Mouse (Mus musculus): ENCODE measurements around the gene Gm10337.
A peak's percentile ranks its signal among the peaks of the same experiment; 100 is the strongest.

Gene Gm10337

DNA sequence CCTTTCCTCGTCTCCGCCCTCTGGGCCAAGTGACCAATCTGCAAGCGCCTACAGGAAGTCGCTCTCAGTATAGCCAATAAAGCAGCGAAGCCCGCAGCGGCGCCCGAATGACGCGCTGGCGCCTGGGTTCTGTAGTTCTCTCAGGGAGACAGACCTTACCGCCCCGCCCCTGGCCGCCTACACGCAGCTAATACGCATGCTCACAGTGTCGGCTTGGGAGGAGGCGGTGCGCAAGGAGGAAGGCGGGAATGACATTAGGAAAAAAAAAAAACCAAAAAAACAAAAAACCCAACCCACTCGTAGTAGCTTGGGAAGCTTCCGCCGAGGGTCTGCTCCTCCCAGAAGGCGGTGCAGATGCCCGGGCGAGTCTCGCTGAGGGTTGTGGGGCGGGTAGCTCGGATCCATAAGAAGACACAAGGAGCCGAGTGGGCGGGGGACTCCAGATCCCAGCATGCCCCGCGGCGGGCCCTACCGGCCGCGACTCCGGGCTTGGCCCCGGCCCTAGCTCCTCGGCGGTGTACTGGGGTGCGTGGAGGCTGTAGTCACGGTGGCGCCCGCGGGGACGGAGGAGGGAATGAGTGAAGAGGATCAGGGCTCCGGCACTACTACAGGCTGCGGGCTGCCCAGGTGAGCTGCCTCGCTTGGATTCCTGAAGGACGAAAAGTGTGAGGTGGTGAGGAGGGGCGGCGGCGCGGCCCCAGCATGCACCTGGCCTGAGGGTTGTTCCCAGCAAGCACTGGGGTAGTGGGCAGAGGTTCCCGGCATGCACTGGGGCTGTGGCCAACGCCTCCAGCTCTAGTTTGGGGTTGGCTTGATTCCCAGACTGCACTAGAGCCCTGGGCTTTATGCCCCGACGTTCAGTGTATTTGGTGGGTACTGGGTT, 14.7 kb downstream of the Gm10337 start, which contains the start of gene Tarbp2:
Gene Tarbp2, plus strand, starts transcription at position 217 of the 883 bp plus-strand sequence.
- DNase-seq = peak; percentile 100

DNA sequence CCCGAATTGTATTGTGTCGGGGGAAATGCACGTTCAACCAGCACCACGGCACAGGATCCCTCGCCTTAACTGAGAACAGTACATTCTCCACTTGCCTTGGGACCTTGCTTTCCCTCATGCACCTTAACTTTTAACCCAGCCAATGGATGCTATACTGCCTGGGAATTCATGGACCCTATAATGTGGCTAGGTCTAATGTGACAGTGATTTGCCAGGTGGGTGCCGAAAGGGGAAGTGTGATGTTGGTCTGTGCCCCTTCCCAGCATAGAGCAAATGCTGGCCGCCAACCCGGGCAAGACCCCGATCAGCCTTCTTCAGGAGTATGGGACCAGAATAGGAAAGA, 15.3 kb downstream of the Gm10337 start:
- DNase-seq = no peak

DNA sequence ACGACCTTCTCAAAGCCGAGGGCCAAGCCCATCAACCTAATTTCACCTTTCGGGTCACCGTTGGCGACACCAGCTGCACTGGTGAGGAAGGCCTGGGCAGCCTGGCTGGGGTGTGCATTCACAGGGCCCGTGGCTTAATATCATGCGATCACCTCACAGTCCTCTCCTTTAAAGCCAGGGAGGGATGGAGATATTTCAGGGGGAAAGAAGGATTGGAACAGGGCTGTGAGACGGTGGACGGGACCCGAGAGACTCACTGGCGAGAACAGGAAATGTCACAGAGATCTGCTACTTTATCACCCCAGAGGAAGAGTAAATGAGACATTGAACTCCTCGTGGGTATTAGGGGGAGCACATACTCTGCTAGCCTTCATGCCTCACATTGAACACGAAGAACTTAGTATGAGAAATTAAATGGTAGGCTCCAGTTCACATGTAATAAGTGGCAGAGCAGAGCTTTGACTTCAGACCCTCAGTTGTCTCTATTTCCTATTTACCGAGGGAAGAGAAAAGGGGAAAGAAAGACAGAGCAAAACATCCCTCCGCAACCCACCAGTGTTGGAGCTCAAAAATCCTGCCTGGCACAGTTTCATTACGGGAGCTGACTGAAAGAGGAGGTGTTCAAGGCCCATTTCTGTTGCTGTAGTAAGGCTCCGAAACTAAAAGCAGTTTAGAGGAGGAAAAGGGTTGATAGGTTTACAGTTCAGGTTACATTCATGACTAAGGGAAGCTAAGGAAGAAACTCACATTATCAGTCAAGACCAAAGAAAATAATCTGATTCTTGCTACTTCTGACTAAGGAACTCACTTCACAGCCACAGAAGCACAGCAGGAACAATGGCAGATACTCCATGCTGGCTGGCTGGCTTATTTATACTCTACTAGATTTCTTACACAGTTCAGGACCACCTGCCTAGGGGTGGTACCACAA, 16.0 kb downstream of the Gm10337 start:
- peak; percentile 72 for DNase-seq

DNA sequence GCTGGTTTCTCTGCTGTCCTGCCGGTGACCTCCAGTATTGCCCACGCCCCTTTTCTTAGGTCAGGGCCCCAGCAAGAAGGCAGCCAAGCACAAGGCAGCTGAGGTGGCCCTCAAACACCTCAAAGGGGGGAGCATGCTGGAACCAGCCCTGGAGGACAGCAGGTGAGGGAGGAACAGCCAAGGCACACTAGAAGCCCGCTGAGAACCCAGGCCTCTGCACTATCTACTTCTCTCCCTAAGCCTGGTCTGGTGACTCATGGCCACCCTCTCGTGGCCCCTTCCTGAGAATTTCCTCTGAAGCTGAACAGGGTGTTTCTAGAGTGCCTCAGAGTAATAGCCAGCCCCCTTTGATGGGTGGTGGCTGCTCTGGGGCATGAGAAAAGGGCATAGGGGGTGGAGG, 16.9 kb downstream of the Gm10337 start:
- DNase-seq = peak; percentile 70

DNA sequence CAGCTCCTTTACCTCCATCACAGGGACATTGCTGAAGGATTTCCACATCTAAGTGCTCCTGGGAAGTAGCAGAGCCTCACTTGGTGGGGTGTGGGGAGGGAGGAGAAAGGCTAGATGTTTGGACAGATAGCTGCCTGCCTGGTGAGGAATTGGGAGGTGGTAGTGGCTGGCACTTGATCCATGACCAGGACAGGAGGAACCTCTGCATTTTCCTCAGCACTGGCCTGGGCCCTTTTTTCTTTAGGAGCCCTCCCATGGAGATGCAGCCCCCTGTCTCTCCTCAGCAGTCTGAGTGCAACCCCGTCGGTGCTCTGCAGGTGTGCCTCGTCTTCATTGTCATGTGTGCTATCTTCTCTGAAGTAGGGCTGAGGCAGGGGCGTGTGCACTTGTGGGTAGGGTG, 18.0 kb downstream of the Gm10337 start:
- DNase-seq = peak; percentile 51

DNA sequence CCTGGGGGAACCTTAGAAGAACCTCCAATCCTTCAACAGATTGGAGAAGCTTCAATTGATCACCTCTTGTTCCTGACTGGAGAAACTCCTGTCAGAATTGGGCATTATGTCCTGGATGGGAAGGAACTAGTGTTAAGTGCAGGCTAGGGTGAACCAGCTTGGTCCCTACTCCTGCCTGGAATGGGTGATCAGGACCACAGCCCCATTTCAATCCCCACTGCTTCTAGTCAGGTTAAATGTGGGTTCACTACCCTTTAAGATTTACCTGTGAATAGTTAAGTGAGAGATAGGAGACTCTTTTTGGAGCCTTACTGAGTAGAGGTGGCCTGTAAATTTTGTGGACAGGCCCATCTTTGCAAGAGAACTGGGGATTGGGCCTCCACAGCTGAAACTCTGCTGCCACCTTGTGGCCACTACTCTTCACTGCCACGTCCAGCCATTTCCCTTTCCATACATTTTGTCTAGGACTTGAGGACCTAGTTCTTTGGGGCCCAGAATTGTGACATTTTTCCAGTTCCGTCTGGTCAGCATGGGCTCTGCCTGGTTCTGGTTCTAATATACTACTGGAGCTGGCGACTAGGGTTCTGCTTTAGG, 21.5 kb downstream of the Gm10337 start, which contains the start of gene Npff:
Gene Npff, minus strand, starts transcription at position 51 of the 594 bp plus-strand sequence.
- DNase-seq = peak; percentile 91

DNA sequence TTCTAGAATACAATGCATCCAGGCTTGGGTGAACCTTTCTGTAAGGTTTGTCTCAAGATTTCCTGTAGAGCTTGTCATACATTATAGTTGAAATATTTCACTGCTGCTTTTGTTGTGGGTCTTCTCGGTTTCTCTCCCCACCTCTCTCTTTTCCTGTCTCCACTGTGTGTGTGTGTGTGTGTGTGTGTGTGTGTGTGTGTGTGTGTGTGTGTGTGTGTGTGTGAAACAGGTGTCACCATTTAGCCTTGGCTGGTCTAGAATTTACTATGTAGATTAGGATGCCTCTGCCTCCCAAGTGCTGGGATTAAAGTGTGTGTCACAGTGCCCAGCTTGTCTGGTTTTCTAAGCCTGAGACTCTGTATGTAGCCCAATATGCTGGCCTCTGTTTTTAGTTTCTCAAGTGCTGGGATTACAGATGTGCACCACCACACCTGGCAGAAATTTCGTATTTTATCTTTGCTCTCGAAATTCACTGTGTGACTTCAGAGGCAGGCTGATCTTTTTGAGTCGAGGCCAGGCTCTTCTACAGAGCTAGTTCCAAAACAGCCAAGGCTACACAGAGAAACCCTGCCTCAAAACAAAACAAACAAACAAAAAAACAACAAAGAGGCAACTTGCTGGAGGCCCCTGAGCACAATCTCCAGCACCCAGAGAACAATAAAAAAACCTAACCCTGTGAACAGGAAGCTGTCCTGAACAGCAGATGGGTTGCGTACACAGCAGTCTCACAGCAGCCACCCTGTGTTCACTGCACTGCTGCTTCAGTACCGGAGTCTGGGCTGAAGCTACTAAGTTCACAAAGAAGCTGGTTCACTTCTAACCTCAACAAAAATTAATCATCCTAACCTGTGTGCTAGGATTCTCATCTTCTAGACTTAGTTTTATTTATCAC, 22.8 kb downstream of the Gm10337 start:
- peak; percentile 31 for DNase-seq

DNA sequence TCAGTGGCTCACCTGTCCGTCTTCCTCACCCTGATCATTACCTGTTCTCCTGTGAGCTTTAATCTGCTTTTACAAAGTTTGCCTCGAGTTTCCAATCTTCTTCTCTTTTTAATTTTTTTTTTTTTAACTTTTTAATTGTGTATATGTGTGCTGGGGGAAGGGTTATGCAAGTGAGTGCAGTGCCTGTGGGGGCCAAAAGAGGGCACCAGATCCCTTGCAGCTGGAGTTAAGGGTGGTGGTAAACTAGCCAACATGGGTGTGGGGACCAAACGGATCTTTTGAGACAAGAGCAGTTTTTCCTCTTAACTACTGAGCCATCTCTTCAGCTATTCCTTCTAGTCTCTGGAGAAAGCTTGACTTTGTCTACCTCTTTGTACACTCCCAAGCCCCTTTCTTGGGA, 24.4 kb downstream of the Gm10337 start:
- DNase-seq = no peak

DNA sequence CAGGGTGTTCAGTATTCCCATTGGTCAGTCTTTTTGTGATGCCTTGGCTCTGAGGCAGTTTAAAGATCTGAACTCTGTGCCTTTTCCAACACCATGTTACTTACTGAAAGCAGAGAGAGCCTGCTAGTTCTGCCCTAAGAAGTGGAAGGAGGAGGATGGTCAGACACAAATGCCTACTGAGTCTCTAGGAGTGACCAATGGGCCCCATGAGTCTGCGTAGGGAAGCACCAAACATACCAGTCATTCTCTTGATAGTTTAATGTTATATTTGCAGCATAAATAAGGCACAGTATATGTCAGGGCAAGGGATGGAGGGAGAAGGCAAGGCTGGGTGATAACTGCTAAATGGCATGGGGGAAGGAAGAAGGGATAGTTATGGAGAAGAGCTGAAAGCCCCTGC, 24.9 kb downstream of the Gm10337 start:
- no peak for DNase-seq

DNA sequence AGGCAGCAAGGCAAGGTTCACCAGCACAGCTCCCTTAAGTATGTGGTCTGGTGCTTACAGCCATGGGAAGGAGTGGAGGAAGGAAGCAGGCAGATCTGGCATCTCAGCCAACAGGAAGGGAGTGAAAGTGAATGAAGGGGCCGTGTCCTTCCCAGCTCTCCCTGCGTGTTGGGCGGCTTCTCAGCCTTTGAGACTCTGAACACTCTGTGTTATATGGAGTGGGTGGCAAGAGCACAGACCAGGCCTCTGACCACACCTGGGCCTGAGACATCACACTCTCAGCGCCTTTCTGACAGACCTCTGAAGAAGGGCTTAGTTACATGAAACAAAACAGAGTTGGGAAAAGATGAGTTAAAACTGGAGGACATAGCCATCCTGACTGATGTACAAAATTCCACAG, 27.0 kb downstream of the Gm10337 start:
- no peak for DNase-seq

DNA sequence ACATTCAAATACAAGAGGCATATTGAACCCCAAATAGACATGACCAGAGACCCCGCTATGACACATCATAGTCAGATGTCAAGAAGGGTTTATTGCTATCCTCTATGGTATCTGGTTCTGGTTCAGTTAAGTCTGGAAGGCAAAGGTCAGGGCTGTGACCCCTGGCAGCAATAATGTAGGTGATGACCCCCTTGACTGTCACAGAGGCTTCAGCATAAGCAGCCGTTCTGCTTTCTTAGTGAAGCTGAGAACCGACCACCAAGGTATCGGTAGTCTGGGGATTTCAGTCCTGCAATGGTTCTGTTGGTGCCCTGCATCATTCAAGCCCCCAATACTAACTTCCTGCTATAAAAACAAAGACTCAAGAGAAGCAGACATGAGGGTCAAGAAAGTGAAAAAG, 28.1 kb downstream of the Gm10337 start:
- DNase-seq = no peak

DNA sequence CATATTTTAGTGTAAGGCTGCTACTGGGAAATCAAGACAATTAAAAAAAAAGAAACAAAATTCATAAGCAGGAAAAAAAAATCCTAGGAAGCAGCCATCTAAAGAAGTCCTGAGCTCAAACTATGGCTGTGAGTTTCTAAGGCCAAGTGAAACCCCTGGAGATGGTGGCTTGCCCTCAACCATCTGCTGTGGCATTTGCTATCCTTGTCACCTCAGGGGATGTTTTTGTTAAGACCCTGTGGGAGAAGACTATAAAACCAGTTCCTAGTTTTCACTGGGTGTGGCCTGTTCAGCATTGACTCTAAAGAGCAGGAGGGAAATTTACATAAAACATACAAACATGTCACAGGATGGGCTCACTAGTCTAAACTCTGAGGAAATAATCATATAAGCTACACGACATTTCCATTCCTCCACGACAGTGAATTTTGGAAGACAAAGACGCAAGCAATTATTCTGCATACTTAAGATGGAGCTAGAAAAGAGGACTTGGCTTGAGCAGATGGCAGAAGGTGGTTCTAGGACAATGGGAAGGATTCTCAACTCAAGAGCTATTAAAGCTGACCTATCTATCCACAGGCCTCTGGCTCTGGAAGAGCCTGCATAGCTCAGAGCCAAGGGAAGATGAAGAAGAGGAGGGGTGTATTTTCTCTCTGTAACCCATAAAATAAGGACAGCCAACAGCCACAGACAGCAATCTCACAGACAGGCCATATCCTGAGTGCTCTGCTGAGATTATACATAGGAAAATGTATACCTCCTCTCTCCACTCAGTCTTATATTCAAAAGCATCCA, 28.8 kb downstream of the Gm10337 start:
- peak; percentile 88 for DNase-seq

DNA sequence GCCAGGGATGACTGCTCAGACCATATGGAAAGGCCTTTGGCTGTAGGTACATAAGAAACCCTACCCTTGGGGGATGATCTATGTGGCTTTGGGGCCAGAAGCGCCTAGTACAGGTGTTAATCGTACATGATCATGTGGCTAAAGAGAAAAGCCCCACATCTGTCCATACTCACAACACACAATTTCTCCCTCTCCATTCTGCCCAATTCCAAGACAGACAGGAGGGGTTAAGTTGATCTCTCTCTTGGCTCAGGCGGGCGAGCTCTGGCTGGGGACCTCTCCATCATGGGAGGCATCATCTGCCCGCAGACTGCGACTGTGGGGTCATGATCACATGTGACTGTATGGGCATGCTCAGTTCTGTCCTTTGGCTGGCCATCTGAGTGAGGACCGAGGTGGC, 30.4 kb downstream of the Gm10337 start:
- peak; percentile 42 for DNase-seq

DNA sequence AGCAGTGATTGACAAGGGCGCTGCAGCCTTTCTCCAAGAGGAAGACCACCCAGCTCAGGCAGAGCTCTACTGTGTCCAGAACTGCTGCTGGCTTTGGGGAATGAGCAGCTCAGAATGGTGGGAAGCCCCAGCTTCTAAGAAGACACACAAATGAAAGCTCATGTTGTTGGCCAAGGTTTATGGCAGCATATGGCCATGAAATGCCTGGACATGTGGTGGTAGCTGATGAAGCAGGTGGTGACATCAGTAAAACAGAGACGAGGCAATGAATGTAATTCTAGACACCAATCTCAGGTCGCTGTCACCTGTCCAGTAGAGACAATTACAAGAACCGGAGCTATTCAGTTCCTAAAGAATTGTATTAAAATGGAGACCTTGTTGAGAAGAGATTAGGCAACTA, 41.3 kb downstream of the Gm10337 start:
- DNase-seq = peak; percentile 99

DNA sequence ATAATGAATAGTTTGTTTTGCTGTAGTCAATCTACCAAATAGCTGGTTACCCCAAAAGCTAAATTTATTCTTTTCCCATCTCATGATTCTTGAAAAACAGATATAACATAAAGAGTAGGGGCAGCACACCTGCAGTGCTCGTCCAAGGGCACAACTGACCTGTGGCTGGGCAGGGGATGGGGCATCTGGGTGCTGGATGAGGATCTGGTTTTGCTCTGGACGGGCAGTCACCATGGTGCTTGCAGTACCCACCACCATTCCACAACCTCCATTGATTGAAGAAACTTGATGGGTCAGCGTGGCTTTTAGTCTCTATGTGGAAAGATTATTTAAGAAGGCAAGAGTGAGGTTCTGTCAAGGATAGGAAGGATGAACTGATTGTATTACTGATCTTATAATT, 42.7 kb downstream of the Gm10337 start:
- DNase-seq = no peak

DNA sequence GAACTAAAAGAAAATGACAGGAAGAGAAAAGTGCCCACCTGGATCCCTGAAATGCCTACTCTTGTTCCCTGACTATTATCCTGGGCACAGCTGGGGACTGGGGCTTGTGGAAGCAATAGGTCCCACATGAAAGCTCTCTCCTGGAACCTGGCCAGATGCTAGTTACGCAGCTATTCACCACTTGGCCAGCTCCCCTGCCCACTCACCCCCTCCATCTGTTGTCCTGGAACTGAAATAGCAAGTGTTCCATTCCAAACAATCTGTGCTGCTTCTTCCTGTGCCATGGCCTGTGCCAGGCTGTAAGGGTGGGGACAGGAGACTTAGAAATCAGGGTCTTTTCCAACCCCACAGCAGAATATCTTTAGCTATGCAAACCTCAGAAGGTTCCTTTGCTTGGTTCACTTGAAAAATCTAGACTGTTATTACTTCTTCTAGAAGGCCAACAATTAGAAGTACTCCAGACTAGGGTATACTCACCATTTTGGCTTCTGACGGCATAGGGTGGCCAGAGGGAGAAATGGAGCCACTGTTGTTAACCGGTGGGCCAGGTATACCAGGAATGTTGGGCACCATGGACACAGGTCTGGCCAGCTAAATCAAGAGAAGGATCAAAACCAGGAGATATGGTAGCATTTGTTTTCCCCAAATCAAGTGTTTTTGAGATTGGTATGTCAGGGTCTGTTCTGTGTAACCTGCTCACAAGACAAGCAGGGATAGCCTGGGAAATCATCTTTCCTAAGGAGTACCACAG, 43.3 kb downstream of the Gm10337 start:
- DNase-seq = peak; percentile 100

DNA sequence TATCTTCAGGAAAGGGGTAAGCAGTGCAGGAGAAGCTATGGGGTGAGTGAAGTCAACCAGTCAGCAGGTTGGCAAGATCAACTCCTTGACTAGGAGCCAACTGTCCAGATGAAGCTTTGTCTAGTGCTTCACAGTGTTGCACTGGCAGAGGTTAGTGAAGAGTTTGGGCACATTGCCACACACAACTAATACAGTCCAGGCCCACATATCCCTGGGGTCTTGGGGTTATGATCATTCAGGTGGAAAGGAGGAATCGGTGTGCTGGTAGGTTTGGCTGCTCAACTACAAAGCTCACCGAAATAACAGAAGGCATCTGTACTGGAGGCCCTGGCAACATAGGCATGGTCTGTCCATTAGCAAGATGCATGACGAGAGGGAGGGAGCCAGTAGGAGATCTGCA, 44.0 kb downstream of the Gm10337 start:
- peak; percentile 98 for DNase-seq

DNA sequence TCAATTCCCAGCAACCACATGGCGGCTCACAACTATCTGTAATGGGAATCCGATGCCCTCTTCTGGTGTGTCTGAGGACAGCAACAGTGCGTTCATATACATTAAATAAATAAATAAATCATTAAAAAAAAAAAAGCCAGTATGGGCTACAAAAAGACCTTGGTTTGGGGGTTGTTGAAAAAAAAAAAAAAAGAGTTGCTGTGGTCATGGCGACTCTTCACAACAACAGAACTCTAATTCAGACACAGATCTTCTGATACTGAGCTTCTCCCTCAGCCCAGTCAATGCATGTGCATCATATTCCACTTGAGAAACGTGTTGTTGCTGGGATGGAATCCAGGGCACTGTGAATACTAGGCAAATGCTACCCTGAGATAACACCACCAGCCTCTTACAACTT, 49.1 kb downstream of the Gm10337 start:
- DNase-seq = no peak
